Mouse (Mus musculus) midbrain, embryonic 16.5 days (tissue): ENCODE data around the gene Ate1. TPM values are rescaled to one million over a fixed set of nuclear protein-coding genes. Genes with fewer than 3 reads are reported as not detected.

Experiments
- ATAC-seq: fragments of 200-750 bp; cut with Nextera tagmentation; 2 replicates; pipeline ENCODE4 v1.8.0; 2017; ENCODE audit warnings: moderate TSS enrichment
- H3K27ac ChIP-seq: fragments of 300-500 bp; sonication (generic); 2 replicates; pipeline ENCODE4 v1.5.1; 2014; ENCODE audit warnings: mild to moderate bottlenecking, low read length, mixed read lengths
- H3K27me3 ChIP-seq: fragments of 300-500 bp; sonication (generic); 2 replicates; pipeline ENCODE4 v1.6.1; 2014; ENCODE audit warnings: low read depth, low read length, mixed read lengths; ENCODE audit not compliant: control insufficient read depth, insufficient read depth
- H3K36me3 ChIP-seq: fragments of 300-500 bp; sonication (generic); 2 replicates; pipeline ENCODE4 v1.6.1; 2014; ENCODE audit warnings: mild to moderate bottlenecking, low read length, moderate library complexity, mixed read lengths; ENCODE audit not compliant: control insufficient read depth, insufficient read depth
- H3K4me1 ChIP-seq: fragments of 300-500 bp; sonication (generic); 2 replicates; pipeline ENCODE4 v1.6.1; 2014; ENCODE audit warnings: mild to moderate bottlenecking, low read length, mixed read lengths; ENCODE audit not compliant: control insufficient read depth, insufficient read depth
- H3K4me2 ChIP-seq: fragments of 300-500 bp; sonication (generic); 2 replicates; pipeline ENCODE4 v1.6.1; 2014; ENCODE audit warnings: mild to moderate bottlenecking, low read length, mixed read lengths
- H3K4me3 ChIP-seq: fragments of 300-500 bp; sonication (generic); 2 replicates; pipeline ENCODE4 v1.5.1; 2014; ENCODE audit warnings: low read depth, mild to moderate bottlenecking, low read length, moderate library complexity, mixed read lengths
- H3K9ac ChIP-seq: fragments of 300-500 bp; sonication (generic); 2 replicates; pipeline ENCODE4 v1.6.1; 2014; ENCODE audit warnings: low read depth, low read length, mixed read lengths
- H3K9me3 ChIP-seq: fragments of 300-500 bp; sonication (generic); replicated peaks from 2 replicates; pipeline ENCODE4 v1.6.1; 2014; ENCODE audit warnings: mild to moderate bottlenecking, low read length, mixed read lengths; ENCODE audit not compliant: control insufficient read depth, poor library complexity, severe bottlenecking
- WGBS: fragments of 180-500 bp; shearing (Covaris S2); extraction: QIAGEN DNeasy Blood & Tissue Kit; methylation state at CpG from one replicate; pipeline ENCODE4 v1.1.7; 2014; 5-methylcytosine and 5-hydroxymethylcytosine counted together
- polyA plus RNA-seq: library from polyadenylated mRNA; unstranded; fragments of >200 nt; fragmentation: Nextera tagmentation; extraction: Ambion mirVana; gene quantifications from 2 replicates; pipeline ENCODE4 v1.2.1, GENCODE M21; 2015

Gene Ate1
- 117 and 120 TPM in 2 replicates for polyA plus RNA-seq

- Histone ChIP-seq H3K9me3 (no peaks in the 10 kb centered on the region), H3K27me3 (no peaks in the 10 kb centered on the region), H3K4me2 (peak within 1 kb of the TSS; percentile 88), H3K4me3 (peak within 1 kb of the TSS; percentile 89), H3K36me3 (no peaks in the 10 kb centered on the region), H3K9ac (peak within 1 kb of the TSS; percentile 99), H3K4me1 (peaks cover 25% of the 10 kb centered on the region), H3K27ac (peak within 1 kb of the TSS; percentile 99)
- WGBS = 20% methylated on average over 20 of the region's 20 CpGs
- ATAC-seq = no peak
These were observed at the start of gene Ate1 for GRCm38 (mm10) chr7:130520049-130520425. Gene Ate1 (minus strand): TSS chr7:130520369.

GRCm38 (mm10) chr7:130568783-130569436, 48.7 kb upstream of the Ate1 start:
- H3K4me2 ChIP-seq = no peak overlapping the region
- H3K36me3 ChIP-seq = no peaks in the 10 kb centered on the region
- no peaks in the 10 kb centered on the region for H3K4me1 ChIP-seq
- WGBS = 88% methylated on average over 9 of the region's 9 CpGs
- no peaks in the 10 kb centered on the region for H3K9me3 ChIP-seq
- H3K4me3 ChIP-seq = no peak overlapping the region
- no peak overlapping the region for H3K9ac ChIP-seq
- no peaks in the 10 kb centered on the region for H3K27me3 ChIP-seq
- no peak overlapping the region for H3K27ac ChIP-seq
- no peak for ATAC-seq

GRCm38 (mm10) chr7:130564596-130564995, 44.4 kb upstream of the Ate1 start:
- Histone ChIP-seq H3K4me3 (no peak overlapping the region), H3K36me3 (no peaks in the 10 kb centered on the region), H3K4me2 (no peak overlapping the region), H3K9me3 (no peaks in the 10 kb centered on the region), H3K9ac (no peak overlapping the region), H3K27me3 (no peaks in the 10 kb centered on the region), H3K27ac (no peak overlapping the region), H3K4me1 (no peaks in the 10 kb centered on the region)
- ATAC-seq = no peak
- WGBS = 79% methylated on average over 3 of the region's 3 CpGs

GRCm38 (mm10) chr7:130563880-130564279, 43.7 kb upstream of the Ate1 start:
- Histone ChIP-seq H3K9ac (no peak overlapping the region), H3K27ac (no peak overlapping the region), H3K27me3 (no peaks in the 10 kb centered on the region), H3K4me1 (no peaks in the 10 kb centered on the region), H3K9me3 (no peaks in the 10 kb centered on the region), H3K4me2 (no peak overlapping the region), H3K36me3 (no peaks in the 10 kb centered on the region), H3K4me3 (no peak overlapping the region)
- no peak for ATAC-seq
- WGBS = 57% methylated on average over 4 of the region's 4 CpGs

GRCm38 (mm10) chr7:130563276-130563675, 43.1 kb upstream of the Ate1 start:
- Histone ChIP-seq H3K4me3 (no peak overlapping the region), H3K4me2 (no peak overlapping the region), H3K36me3 (no peaks in the 10 kb centered on the region), H3K27me3 (no peaks in the 10 kb centered on the region), H3K9ac (no peak overlapping the region), H3K4me1 (no peaks in the 10 kb centered on the region), H3K27ac (no peak overlapping the region), H3K9me3 (no peaks in the 10 kb centered on the region)
- ATAC-seq = no peak
- 90% methylated on average over 4 of the region's 4 CpGs for WGBS

GRCm38 (mm10) chr7:130560933-130561332, 40.8 kb upstream of the Ate1 start:
- Histone ChIP-seq H3K9me3 (no peaks in the 10 kb centered on the region), H3K27ac (no peak overlapping the region), H3K36me3 (no peaks in the 10 kb centered on the region), H3K27me3 (no peaks in the 10 kb centered on the region), H3K4me1 (no peaks in the 10 kb centered on the region), H3K4me3 (no peak overlapping the region), H3K4me2 (no peak overlapping the region), H3K9ac (no peak overlapping the region)
- ATAC-seq = no peak
- WGBS = 87% methylated on average over 1 of the region's 1 CpGs

- no peak overlapping the region for H3K27ac ChIP-seq
- peaks cover 6% of the 10 kb centered on the region for H3K4me1 ChIP-seq
- 81% methylated on average over 4 of the region's 4 CpGs for WGBS
- no peak overlapping the region for H3K4me3 ChIP-seq
- H3K4me2 ChIP-seq = no peak overlapping the region
- no peaks in the 10 kb centered on the region for H3K36me3 ChIP-seq
- no peak for ATAC-seq
- no peaks in the 10 kb centered on the region for H3K27me3 ChIP-seq
- no peaks in the 10 kb centered on the region for H3K9me3 ChIP-seq
- H3K9ac ChIP-seq = no peak overlapping the region
These were observed 38.4 kb upstream of the Ate1 start for GRCm38 (mm10) chr7:130558592-130558991.

- Histone ChIP-seq H3K4me1 (peaks cover 6% of the 10 kb centered on the region), H3K4me2 (no peak overlapping the region), H3K27me3 (no peaks in the 10 kb centered on the region), H3K27ac (no peak overlapping the region), H3K9me3 (no peaks in the 10 kb centered on the region), H3K36me3 (no peaks in the 10 kb centered on the region), H3K9ac (0 out of 2 replicates have a peak overlapping the region, but pooled peaks have one; percentile 33), H3K4me3 (no peak overlapping the region)
- ATAC-seq = no peak
- 31% methylated on average over 5 of the region's 5 CpGs for WGBS
These were observed 35.4 kb upstream of the Ate1 start for GRCm38 (mm10) chr7:130555597-130555996.

GRCm38 (mm10) chr7:130553321-130553720, 33.2 kb upstream of the Ate1 start:
- no peak overlapping the region for H3K9ac ChIP-seq
- 64% methylated on average over 4 of the region's 4 CpGs for WGBS
- no peaks in the 10 kb centered on the region for H3K27me3 ChIP-seq
- no peak overlapping the region for H3K27ac ChIP-seq
- no peak for ATAC-seq
- no peak overlapping the region for H3K4me3 ChIP-seq
- peaks cover 6% of the 10 kb centered on the region for H3K4me1 ChIP-seq
- no peaks in the 10 kb centered on the region for H3K36me3 ChIP-seq
- no peaks in the 10 kb centered on the region for H3K9me3 ChIP-seq
- no peak overlapping the region for H3K4me2 ChIP-seq
